Mouse (Mus musculus) lung, adult 2 months (tissue): ENCODE results near the gene 5730596B20Rik.

ENCODE experiments used
- CTCF ChIP-seq: fragments of 200-500 bp; IDR thresholded peaks from 2 replicates; pipeline ENCODE4 v1.5.1; 2011; ENCODE audit warnings: mild to moderate bottlenecking, low read length, control low read depth; ENCODE audit not compliant: insufficient read depth
- POLR2A ChIP-seq: fragments of 200-500 bp; IDR thresholded peaks from 2 replicates; pipeline ENCODE4 v1.6.1; 2011; ENCODE audit warnings: low read depth, mild to moderate bottlenecking, control low read depth, low read length, borderline replicate concordance; ENCODE audit errors: extremely low read depth

DNA sequence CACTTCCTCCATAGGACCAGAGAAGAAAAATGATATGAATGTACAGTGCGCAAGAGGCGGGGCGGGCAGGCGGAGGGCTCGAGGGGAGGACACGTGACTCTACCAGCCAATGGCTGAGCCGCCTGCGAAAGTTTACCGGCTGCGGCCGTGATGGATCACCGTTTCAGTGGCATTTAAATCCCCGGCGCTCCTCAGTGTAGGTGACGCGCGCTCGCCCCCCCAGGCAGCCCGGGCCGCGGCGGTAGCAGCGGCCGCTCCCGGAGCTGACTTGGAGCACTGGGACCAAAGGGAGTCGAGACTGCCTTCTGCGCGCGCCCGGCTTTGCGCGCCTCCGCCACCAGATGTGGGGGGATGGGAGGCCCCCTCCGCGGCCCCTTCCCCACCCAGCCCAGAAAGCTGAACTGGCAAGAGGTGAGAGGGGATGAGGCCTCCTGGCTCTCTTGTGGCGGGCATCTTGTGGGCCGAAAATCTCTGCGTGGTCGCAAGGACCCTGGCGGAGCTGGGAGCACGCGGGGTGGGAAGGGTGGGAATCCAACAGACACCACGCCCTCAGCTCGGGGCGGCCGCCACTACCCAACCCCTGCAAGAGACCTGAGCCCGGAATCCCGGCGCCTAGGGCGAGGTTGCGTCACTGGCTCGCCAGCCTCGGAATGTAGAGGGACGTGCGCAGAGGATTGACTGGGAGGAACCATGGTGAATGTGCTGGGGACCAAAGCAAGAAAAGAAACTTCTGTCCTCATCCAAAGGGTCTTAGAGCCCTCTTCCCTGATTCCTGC lies 18.8 kb upstream of the 5730596B20Rik start, which contains the start of gene Hoxa1:
- TF ChIP-seq POLR2A (peak; percentile 66; the same call in 1 of the 2 replicates), CTCF (no peak)
